Mouse (Mus musculus): ENCODE results near the gene Ptf1a.

Ptf1a gene

DNA sequence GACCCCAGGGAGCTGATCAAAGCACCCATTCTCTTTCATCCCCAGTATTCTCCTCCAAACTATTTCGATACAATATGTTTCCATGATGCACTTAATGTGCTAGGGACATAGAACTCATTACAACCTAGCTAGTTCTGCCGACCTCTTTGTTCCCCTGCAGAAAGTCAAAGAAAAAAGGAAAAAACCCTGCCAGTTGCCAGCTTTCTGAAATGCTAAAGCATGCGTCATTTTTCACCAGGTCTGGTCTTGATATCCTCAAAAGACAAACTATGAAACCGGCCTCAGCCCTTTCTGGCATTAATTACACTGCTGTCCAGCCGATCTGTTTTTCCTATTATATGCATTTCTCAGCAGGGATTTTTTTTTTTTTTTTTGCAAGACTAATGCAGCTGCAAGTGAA lies 9.8 kb downstream of the Ptf1a start:
- DNase-seq: no peak

DNA sequence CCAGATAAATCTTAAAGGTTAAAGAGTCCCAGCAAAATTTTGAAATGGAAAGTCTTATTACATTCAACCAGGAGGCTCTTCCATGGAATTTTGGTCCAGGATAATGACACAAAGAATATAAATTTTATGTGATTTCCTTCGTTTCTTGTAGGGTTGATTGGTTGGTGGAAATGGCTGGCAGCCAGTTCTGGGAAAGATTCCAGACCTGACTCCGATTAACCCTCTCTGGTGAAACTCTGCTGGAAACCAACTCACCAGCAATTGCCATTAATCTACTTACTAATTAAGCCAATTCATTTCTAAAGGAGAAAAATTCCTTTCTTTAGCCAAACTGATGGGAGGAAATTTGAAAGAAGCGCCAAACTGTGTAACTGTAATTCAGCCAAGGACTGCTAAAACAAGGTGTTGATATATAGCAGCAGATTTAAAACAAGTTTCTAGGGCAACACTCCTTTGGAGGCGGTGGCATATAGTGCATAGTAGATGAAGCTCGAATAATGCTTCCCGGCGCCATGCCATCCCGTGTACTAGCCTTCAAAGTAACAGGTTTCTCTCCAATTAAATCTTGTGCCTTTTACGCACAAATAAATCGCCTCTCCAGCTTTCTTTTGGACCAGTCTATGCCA lies 10.5 kb downstream of the Ptf1a start:
- DNase-seq: no peak

DNA sequence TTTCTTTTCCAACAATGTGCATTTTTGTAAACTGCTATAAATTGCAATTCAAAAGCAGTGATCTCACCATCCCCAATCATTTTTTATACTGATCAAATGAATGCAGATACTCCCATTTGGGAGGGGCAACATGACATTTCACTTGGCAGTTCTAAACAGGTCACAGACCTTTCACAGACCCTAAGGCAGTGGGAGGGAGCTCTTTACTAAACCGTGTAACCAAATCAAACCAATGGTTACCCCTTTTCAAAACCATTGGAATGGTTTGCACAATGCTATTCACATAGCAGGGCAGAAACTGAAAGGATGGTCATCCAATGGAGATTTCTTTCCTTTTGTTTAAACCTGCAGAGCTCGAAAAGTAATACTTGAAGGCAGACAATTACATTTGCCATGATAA lies 13.3 kb downstream of the Ptf1a start:
- no peak for DNase-seq

DNA sequence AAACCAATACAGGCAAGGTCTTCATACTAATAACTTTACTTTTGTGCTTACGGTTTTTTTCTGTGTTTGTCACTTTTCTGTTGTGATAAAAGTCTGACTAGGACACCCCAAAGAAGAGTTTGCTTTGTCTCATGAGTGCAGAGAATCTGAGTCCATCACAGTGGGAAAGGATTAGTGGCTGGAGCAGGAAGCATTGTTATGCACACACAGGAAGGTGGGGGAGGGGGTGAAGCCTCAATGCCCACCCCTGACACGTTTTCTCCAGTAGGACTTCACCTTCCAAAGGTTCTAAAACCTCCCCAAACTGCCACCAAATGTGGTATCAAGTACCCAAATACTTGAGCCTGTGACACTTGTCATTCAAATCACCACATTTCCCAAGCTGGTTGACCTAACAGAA lies 16.5 kb downstream of the Ptf1a start:
- DNase-seq: no peak

DNA sequence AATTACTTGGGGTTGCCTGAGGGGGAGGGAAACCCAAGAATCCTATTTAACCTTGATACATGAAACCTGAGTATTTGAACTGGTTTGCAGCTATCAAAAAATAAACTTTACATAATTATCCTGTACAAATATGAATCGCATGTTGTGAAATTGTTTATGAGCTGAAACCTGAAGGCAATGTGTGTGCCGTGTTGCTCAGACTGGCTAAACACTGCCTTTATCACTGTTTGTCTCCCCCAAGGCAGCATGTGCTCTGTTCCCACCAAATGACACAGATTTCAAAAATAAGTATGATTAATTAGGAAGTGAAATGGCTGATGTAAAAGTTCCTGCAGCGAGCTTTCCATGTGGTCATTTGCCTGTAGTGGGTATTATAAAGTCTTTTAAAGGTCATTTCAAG lies 44.8 kb downstream of the Ptf1a start:
- no peak for DNase-seq
